Mouse (Mus musculus): ENCODE measurements around the gene Slc25a47.

DNA sequence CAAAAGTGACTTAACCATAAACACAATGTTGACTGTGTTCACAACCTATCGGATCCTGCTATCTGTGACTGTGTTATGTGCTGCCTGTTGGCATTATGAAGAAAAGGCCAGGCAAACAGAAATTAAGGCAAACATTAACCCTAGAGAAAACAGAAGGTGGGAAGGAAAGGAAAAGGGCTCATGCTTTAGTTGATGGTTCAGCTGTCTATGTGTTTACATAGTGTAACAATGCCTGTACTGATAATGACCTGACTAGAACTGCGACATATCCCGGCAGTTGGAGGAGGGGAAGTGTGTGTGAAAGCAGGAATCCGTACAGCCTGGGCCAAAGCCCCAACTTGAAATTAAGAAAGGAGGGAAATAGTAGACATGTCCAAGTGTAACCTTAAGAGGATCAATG, 51.2 kb downstream of the Slc25a47 start:
- TF ChIP-seq CTCF (IDR thresholded peaks at IDR 0.05; ENCODE audit: extremely low read depth, insufficient read depth, low read length) (no peak), POLR2A (IDR thresholded peaks at IDR 0.05; ENCODE audit: extremely low read depth, insufficient read depth, low read length) (no peak)
